Mouse (Mus musculus) midbrain, postnatal 0 days (tissue): ENCODE data around the gene Me1. TPM values are rescaled to one million over a fixed set of nuclear protein-coding genes. Genes with fewer than 3 reads are reported as not detected.

Experiments
- ATAC-seq: fragments of 200-750 bp; cut with Nextera tagmentation; 2 replicates; pipeline ENCODE4 v1.8.0; 2017; ENCODE audit warnings: moderate number of reproducible peaks, mild to moderate bottlenecking, moderate TSS enrichment, moderate library complexity; ENCODE audit not compliant: low FRiP score
- DNase-seq: peaks from one replicate; pipeline ENCODE4 v3.0.0-alpha.2; 2015; ENCODE audit warnings: low spot score
- H3K27ac ChIP-seq: fragments of 300-500 bp; sonication (generic); 2 replicates; pipeline ENCODE4 v1.5.1; 2014; ENCODE audit warnings: low read depth, mild to moderate bottlenecking, low read length, mixed read lengths
- H3K27me3 ChIP-seq: fragments of 300-500 bp; sonication (generic); 2 replicates; pipeline ENCODE4 v1.6.1; 2014; ENCODE audit warnings: low read length, control low read depth, mixed read lengths; ENCODE audit not compliant: insufficient read depth
- H3K36me3 ChIP-seq: fragments of 300-500 bp; sonication (generic); 2 replicates; pipeline ENCODE4 v1.6.1; 2014; ENCODE audit warnings: low read length, control low read depth, mixed read lengths; ENCODE audit not compliant: insufficient read depth
- H3K4me1 ChIP-seq: fragments of 300-500 bp; sonication (generic); 2 replicates; pipeline ENCODE4 v1.6.1; 2014; ENCODE audit warnings: mild to moderate bottlenecking, control low read depth, antibody characterized with exemption, low read length, mixed read lengths; ENCODE audit not compliant: insufficient read depth
- H3K4me2 ChIP-seq: fragments of 300-500 bp; sonication (generic); 2 replicates; pipeline ENCODE4 v1.6.1; 2014; ENCODE audit warnings: low read depth, mild to moderate bottlenecking, low read length, mixed read lengths; ENCODE audit not compliant: poor library complexity, severe bottlenecking
- H3K4me3 ChIP-seq: fragments of 300-500 bp; sonication (generic); 2 replicates; pipeline ENCODE4 v1.5.1; 2014; ENCODE audit warnings: low read depth, mild to moderate bottlenecking, low read length, moderate library complexity
- H3K9ac ChIP-seq: fragments of 300-500 bp; sonication (generic); replicated peaks from 2 replicates; pipeline ENCODE4 v1.6.1; 2014; ENCODE audit warnings: mild to moderate bottlenecking, low read length, moderate library complexity, mixed read lengths; ENCODE audit not compliant: poor library complexity, severe bottlenecking
- H3K9me3 ChIP-seq: fragments of 300-500 bp; sonication (generic); 2 replicates; pipeline ENCODE4 v1.6.1; 2016; ENCODE audit warnings: low read length, control low read depth
- CTCF ChIP-seq: IDR thresholded peaks from 2 replicates; pipeline ENCODE4 v1.5.1; 2016; ENCODE audit warnings: antibody characterized with exemption, mild to moderate bottlenecking
- WGBS: fragments of 180-500 bp; shearing (Covaris S2); extraction: QIAGEN DNeasy Blood & Tissue Kit; methylation state at CpG from one replicate; pipeline ENCODE4 v1.1.7; 2014; 5-methylcytosine and 5-hydroxymethylcytosine counted together
- polyA plus RNA-seq: library from polyadenylated mRNA; unstranded; fragments of >200 nt; fragmentation: Nextera tagmentation; extraction: Ambion mirVana; gene quantifications from 2 replicates; pipeline ENCODE4 v1.2.1, GENCODE M21; 2015
- total RNA-seq: library from RNA; depleted of rRNA; stranded (reverse); fragments of >200 nt; gene quantifications from 2 replicates; pipeline ENCODE4 v1.2.3, GENCODE M21; 2014

Me1 gene
- total and polyA plus RNA-seq, 2 experiments from 2014 or later = 37.0 to 64.7 TPM

GRCm38 (mm10) chr9:86692251-86692650, 3.5 kb downstream of the Me1 start:
- Histone ChIP-seq H3K27ac (no peak overlapping the region), H3K9me3 (no peaks in the 10 kb centered on the region), H3K4me3 (no peak overlapping the region), H3K36me3 (no peaks in the 10 kb centered on the region), H3K4me2 (no peak overlapping the region), H3K27me3 (no peaks in the 10 kb centered on the region), H3K4me1 (no peaks in the 10 kb centered on the region), H3K9ac (no peak overlapping the region)
- no peak for DNase-seq
- ATAC-seq = no peak
- TF ChIP-seq CTCF = no peak
- WGBS = 90% methylated on average over 5 of the region's 5 CpGs

DNA sequence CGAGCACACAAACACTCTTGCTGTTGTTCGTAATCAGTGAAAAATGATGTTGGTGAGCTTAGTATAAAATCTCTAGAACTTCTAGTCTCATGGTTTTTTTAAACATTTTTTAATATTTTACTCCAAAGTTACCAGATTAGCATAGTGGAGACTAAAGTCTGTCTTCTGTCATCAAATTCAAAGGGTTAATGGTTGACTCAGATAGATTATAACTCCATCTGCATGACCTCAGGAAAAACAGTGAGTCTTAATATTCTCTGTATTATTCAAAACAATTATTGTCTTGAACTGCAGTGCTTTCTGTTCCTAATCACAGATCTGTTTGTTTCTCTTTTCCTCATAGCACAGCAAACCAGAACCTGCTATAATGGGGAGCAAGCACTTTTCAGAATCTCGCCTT, 4.7 kb downstream of the Me1 start:
- Histone ChIP-seq H3K27me3 (no peaks in the 10 kb centered on the region), H3K27ac (no peak overlapping the region), H3K9me3 (no peaks in the 10 kb centered on the region), H3K9ac (no peak overlapping the region), H3K4me2 (no peak overlapping the region), H3K36me3 (no peaks in the 10 kb centered on the region), H3K4me3 (no peak overlapping the region), H3K4me1 (no peaks in the 10 kb centered on the region)
- no peak for ATAC-seq
- TF ChIP-seq CTCF = no peak
- DNase-seq = no peak
- WGBS = 95% methylated on average over 3 of the region's 3 CpGs

GRCm38 (mm10) chr9:86683713-86684209, 12.0 kb downstream of the Me1 start:
- H3K9ac ChIP-seq = no peak overlapping the region
- 68% methylated on average over 8 of the region's 8 CpGs for WGBS
- no peaks in the 10 kb centered on the region for H3K9me3 ChIP-seq
- no peak for ATAC-seq
- no peak overlapping the region for H3K4me2 ChIP-seq
- DNase-seq = no peak
- no peaks in the 10 kb centered on the region for H3K36me3 ChIP-seq
- H3K4me3 ChIP-seq = no peak overlapping the region
- TF ChIP-seq CTCF = no peak
- H3K4me1 ChIP-seq = no peaks in the 10 kb centered on the region
- H3K27me3 ChIP-seq = no peaks in the 10 kb centered on the region
- H3K27ac ChIP-seq = no peak overlapping the region

- ATAC-seq (no peak), DNase-seq (peak; percentile 57)
- H3K4me1 ChIP-seq = no peaks in the 10 kb centered on the region
- no peak overlapping the region for H3K4me2 ChIP-seq
- 55% methylated on average over 6 of the region's 6 CpGs for WGBS
- H3K27ac ChIP-seq = no peak overlapping the region
- no peak overlapping the region for H3K9ac ChIP-seq
- no peaks in the 10 kb centered on the region for H3K27me3 ChIP-seq
- TF ChIP-seq CTCF = no peak
- H3K4me3 ChIP-seq = no peak overlapping the region
- no peaks in the 10 kb centered on the region for H3K36me3 ChIP-seq
- no peaks in the 10 kb centered on the region for H3K9me3 ChIP-seq
Observed at GRCm38 (mm10) chr9:86682844-86683243, 12.9 kb downstream of the Me1 start.

DNA sequence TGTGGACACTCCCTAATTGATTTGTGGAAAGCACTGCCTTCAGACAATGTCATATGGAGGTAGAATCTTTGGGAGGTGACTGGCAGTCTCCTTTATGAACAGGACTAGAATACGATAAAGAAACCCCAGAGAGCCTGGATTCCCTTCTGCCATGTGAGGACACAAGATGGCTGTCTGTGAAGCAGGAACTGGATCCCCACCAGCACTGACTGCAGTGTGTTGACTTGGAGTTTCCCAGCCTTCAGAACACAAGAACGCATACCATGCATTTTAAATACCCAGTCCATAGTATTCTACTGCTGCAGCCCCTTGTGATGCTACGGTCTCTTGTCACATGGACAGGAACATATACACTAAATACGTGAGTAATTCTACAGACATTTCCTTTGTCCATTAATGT, 13.5 kb downstream of the Me1 start:
- 83% methylated on average over 4 of the region's 4 CpGs for WGBS
- no peaks in the 10 kb centered on the region for H3K9me3 ChIP-seq
- no peak overlapping the region for H3K27ac ChIP-seq
- H3K4me3 ChIP-seq = no peak overlapping the region
- no peak for DNase-seq
- H3K4me1 ChIP-seq = no peaks in the 10 kb centered on the region
- H3K9ac ChIP-seq = no peak overlapping the region
- no peak for TF ChIP-seq CTCF
- no peaks in the 10 kb centered on the region for H3K36me3 ChIP-seq
- ATAC-seq = no peak
- H3K27me3 ChIP-seq = no peaks in the 10 kb centered on the region
- no peak overlapping the region for H3K4me2 ChIP-seq

DNA sequence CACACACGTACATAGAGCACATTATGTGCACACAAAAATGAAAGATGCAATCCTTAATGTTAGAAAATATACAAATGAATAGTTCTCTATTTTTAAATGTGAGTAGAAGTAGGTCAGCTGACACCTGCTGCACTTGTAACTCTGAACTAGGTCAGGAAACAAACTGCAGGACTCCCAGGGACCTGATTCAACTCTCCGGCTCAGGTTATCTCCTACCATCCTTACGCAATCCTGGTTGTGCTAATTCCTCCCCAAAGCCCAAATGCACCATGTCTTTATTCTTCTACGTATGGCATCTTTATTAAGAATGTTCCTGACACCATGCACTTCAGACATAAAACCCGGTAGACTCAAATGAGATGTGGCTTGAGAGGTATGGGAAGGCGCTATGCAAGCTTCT, 15.3 kb downstream of the Me1 start:
- Histone ChIP-seq H3K4me2 (no peak overlapping the region), H3K9me3 (no peaks in the 10 kb centered on the region), H3K4me1 (no peaks in the 10 kb centered on the region), H3K36me3 (no peaks in the 10 kb centered on the region), H3K9ac (no peak overlapping the region), H3K27me3 (no peaks in the 10 kb centered on the region), H3K27ac (no peak overlapping the region), H3K4me3 (no peak overlapping the region)
- no peak for TF ChIP-seq CTCF
- WGBS = 91% methylated on average over 6 of the region's 6 CpGs
- no peak for DNase-seq
- ATAC-seq = no peak
